Mouse (Mus musculus) lung, postnatal 0 days (tissue): ENCODE measurements around the gene Chchd1. TPM values are rescaled to one million over a fixed set of nuclear protein-coding genes. Genes with fewer than 3 reads are reported as not detected.

Experiments
- ATAC-seq: fragments of 200-750 bp; cut with Nextera tagmentation; 2 replicates; pipeline ENCODE4 v1.8.0; 2017; ENCODE audit warnings: moderate library complexity
- DNase-seq: peaks from one replicate; pipeline ENCODE4 v3.0.0-alpha.2; 2016; ENCODE audit warnings: low spot score
- H3K27ac ChIP-seq: fragments of 300-500 bp; sonication (generic); 2 replicates; pipeline ENCODE4 v1.5.1; 2014; ENCODE audit warnings: antibody characterized with exemption, mild to moderate bottlenecking, low read length, mixed read lengths
- H3K27me3 ChIP-seq: fragments of 300-500 bp; sonication (generic); replicated peaks from 2 replicates; pipeline ENCODE4 v1.6.1; 2014; ENCODE audit warnings: low read length, mixed read lengths; ENCODE audit not compliant: insufficient read depth
- H3K36me3 ChIP-seq: fragments of 300-500 bp; sonication (generic); 2 replicates; pipeline ENCODE4 v1.6.1; 2014; ENCODE audit warnings: low read length, mixed read lengths; ENCODE audit not compliant: insufficient read depth
- H3K4me1 ChIP-seq: fragments of 300-500 bp; sonication (generic); 2 replicates; pipeline ENCODE4 v1.6.1; 2014; ENCODE audit warnings: antibody characterized with exemption, low read depth, low read length, mixed read lengths; ENCODE audit not compliant: insufficient read depth
- H3K4me2 ChIP-seq: fragments of 300-500 bp; sonication (generic); replicated peaks from 2 replicates; pipeline ENCODE4 v1.6.1; 2014; ENCODE audit warnings: low read depth, mild to moderate bottlenecking, low read length, moderate library complexity, mixed read lengths
- H3K4me3 ChIP-seq: fragments of 300-500 bp; sonication (generic); 2 replicates; pipeline ENCODE4 v1.5.1; 2014; ENCODE audit warnings: low read depth, low read length
- H3K9ac ChIP-seq: fragments of 300-500 bp; sonication (generic); replicated peaks from 2 replicates; pipeline ENCODE4 v1.6.1; 2014; ENCODE audit warnings: low read depth, mild to moderate bottlenecking
- H3K9me3 ChIP-seq: fragments of 300-500 bp; sonication (generic); 2 replicates; pipeline ENCODE4 v1.6.1; 2016; ENCODE audit warnings: low read length, mixed read lengths
- CTCF ChIP-seq: IDR thresholded peaks from 2 replicates; pipeline ENCODE4 v1.5.1; 2016; ENCODE audit warnings: antibody characterized with exemption, mild to moderate bottlenecking
- EP300 ChIP-seq: IDR thresholded peaks from 2 replicates; pipeline ENCODE4 v1.6.1; 2016; ENCODE audit warnings: antibody characterized with exemption, mild to moderate bottlenecking, control low read depth
- WGBS: fragments of 180-500 bp; shearing (Covaris S2); extraction: QIAGEN DNeasy Blood & Tissue Kit; methylation state at CpG from one replicate; pipeline ENCODE4 v1.1.7; 2014; 5-methylcytosine and 5-hydroxymethylcytosine counted together
- polyA plus RNA-seq: library from polyadenylated mRNA; unstranded; fragments of >200 nt; fragmentation: Nextera tagmentation; extraction: Ambion mirVana; gene quantifications from 2 replicates; pipeline ENCODE4 v1.2.1, GENCODE M21; 2015

The Chchd1 gene
- polyA plus RNA-seq: 109 and 114 TPM in 2 replicates

GRCm38 (mm10) chr14:20702741-20703381 is at the start of gene Chchd1:
Gene Chchd1 (plus strand): TSS chr14:20703006.
- WGBS: under 1% methylated on average over 61 of the region's 61 CpGs
- H3K4me2 ChIP-seq: peak within 1 kb of the TSS; percentile 57
- peak within 1 kb of the TSS; percentile 76 for H3K9ac ChIP-seq
- 0 out of 2 replicates have a peak, but pooled peaks cover 7% of the 10 kb centered on the region for H3K4me1 ChIP-seq
- H3K27me3 ChIP-seq: no peaks in the 10 kb centered on the region
- H3K27ac ChIP-seq: peak within 1 kb of the TSS; percentile 68
- ATAC-seq: peak; percentile 73
- H3K4me3 ChIP-seq: peak within 1 kb of the TSS; percentile 51
- TF ChIP-seq CTCF (no peak), EP300 (no peak)
- no peaks in the 10 kb centered on the region for H3K9me3 ChIP-seq
- peak; percentile 89 for DNase-seq
- H3K36me3 ChIP-seq: no peaks in the 10 kb centered on the region

GRCm38 (mm10) chr14:20654690-20655421 is 48.0 kb upstream of the Chchd1 start:
- no peaks in the 10 kb centered on the region for H3K4me1 ChIP-seq
- H3K36me3 ChIP-seq: no peaks in the 10 kb centered on the region
- TF ChIP-seq EP300: no peak
- TF ChIP-seq CTCF: no peak
- no peaks in the 10 kb centered on the region for H3K27me3 ChIP-seq
- ATAC-seq (peak; percentile 17; the same call in 1 of the 2 replicates), DNase-seq (peak; percentile 26)
- H3K4me2 ChIP-seq: no peak overlapping the region
- WGBS: 58% methylated on average over 9 of the region's 9 CpGs
- H3K9me3 ChIP-seq: no peaks in the 10 kb centered on the region
- H3K9ac ChIP-seq: no peak overlapping the region
- H3K4me3 ChIP-seq: no peak overlapping the region
- H3K27ac ChIP-seq: no peak overlapping the region

- Histone ChIP-seq H3K36me3 (no peaks in the 10 kb centered on the region), H3K4me1 (no peaks in the 10 kb centered on the region; the same call in 1 of the 2 replicates), H3K4me3 (no peak overlapping the region), H3K9me3 (no peaks in the 10 kb centered on the region), H3K27me3 (no peaks in the 10 kb centered on the region), H3K4me2 (no peak overlapping the region), H3K27ac (no peak overlapping the region), H3K9ac (no peak overlapping the region)
- TF ChIP-seq CTCF (no peak), EP300 (no peak)
- 73% methylated on average over 9 of the region's 9 CpGs for WGBS
- ATAC-seq (no peak), DNase-seq (no peak)
These were observed 47.1 kb upstream of the Chchd1 start for GRCm38 (mm10) chr14:20655731-20656130.

- Histone ChIP-seq H3K27ac (no peak within 1 kb of the TSS), H3K36me3 (no peaks in the 10 kb centered on the region), H3K4me2 (no peak within 1 kb of the TSS), H3K4me1 (no peaks in the 10 kb centered on the region; the same call in 1 of the 2 replicates), H3K9me3 (no peaks in the 10 kb centered on the region), H3K27me3 (no peaks in the 10 kb centered on the region), H3K4me3 (no peak within 1 kb of the TSS), H3K9ac (no peak within 1 kb of the TSS)
- DNase-seq (no peak), ATAC-seq (no peak)
- 54% methylated on average over 11 of the region's 11 CpGs for WGBS
- TF ChIP-seq EP300: no peak
- TF ChIP-seq CTCF: no peak
These were observed 46.4 kb upstream of the Chchd1 start, which contains the start of gene Myoz1 for GRCm38 (mm10) chr14:20656361-20656760. Gene Myoz1 (minus strand): TSS chr14:20656540.

- Histone ChIP-seq H3K36me3 (no peaks in the 10 kb centered on the region), H3K9me3 (no peaks in the 10 kb centered on the region), H3K27ac (no peak overlapping the region), H3K4me1 (peaks cover 3% of the 10 kb centered on the region; the same call in 1 of the 2 replicates), H3K27me3 (no peaks in the 10 kb centered on the region), H3K9ac (no peak overlapping the region), H3K4me3 (no peak overlapping the region), H3K4me2 (no peak overlapping the region)
- ATAC-seq: no peak
- TF ChIP-seq EP300: no peak
- peak; percentile 85 for TF ChIP-seq CTCF
- DNase-seq: peak; percentile 87
These were observed 44.5 kb upstream of the Chchd1 start for GRCm38 (mm10) chr14:20658326-20658725.

- ATAC-seq (no peak), DNase-seq (no peak)
- H3K4me2 ChIP-seq: no peak overlapping the region
- H3K27me3 ChIP-seq: no peaks in the 10 kb centered on the region
- H3K9me3 ChIP-seq: no peaks in the 10 kb centered on the region
- 79% methylated on average over 6 of the region's 6 CpGs for WGBS
- H3K27ac ChIP-seq: no peak overlapping the region
- H3K4me3 ChIP-seq: no peak overlapping the region
- H3K4me1 ChIP-seq: peaks cover 3% of the 10 kb centered on the region; the same call in 1 of the 2 replicates
- TF ChIP-seq EP300 (no peak), CTCF (no peak)
- H3K36me3 ChIP-seq: no peaks in the 10 kb centered on the region
- H3K9ac ChIP-seq: no peak overlapping the region
These were observed 43.9 kb upstream of the Chchd1 start for GRCm38 (mm10) chr14:20658902-20659301.
